Mouse (Mus musculus) neutrophil, adult 5-6 weeks (primary cell): ENCODE measurements around the gene Rab3gap1. TPM values are rescaled to one million over a fixed set of nuclear protein-coding genes. Genes with fewer than 3 reads are reported as not detected.

Source experiments
- ATAC-seq: fragments of 151-379, 151-347 bp; 2 replicates; pipeline ENCODE4 v1.8.0; 2017; ENCODE audit warnings: mild to moderate bottlenecking, moderate TSS enrichment; ENCODE audit not compliant: insufficient number of reproducible peaks, poor library complexity, low FRiP score, severe bottlenecking; ENCODE audit errors: extremely low read depth
- total RNA-seq: library from RNA; stranded (forward); fragments of 200-1000 nt; gene quantifications from 2 replicates; pipeline ENCODE4 v1.2.3, GENCODE M21; 2017

Rab3gap1 gene
- 82.1 and 85.5 TPM in 2 replicates for total RNA-seq

DNA sequence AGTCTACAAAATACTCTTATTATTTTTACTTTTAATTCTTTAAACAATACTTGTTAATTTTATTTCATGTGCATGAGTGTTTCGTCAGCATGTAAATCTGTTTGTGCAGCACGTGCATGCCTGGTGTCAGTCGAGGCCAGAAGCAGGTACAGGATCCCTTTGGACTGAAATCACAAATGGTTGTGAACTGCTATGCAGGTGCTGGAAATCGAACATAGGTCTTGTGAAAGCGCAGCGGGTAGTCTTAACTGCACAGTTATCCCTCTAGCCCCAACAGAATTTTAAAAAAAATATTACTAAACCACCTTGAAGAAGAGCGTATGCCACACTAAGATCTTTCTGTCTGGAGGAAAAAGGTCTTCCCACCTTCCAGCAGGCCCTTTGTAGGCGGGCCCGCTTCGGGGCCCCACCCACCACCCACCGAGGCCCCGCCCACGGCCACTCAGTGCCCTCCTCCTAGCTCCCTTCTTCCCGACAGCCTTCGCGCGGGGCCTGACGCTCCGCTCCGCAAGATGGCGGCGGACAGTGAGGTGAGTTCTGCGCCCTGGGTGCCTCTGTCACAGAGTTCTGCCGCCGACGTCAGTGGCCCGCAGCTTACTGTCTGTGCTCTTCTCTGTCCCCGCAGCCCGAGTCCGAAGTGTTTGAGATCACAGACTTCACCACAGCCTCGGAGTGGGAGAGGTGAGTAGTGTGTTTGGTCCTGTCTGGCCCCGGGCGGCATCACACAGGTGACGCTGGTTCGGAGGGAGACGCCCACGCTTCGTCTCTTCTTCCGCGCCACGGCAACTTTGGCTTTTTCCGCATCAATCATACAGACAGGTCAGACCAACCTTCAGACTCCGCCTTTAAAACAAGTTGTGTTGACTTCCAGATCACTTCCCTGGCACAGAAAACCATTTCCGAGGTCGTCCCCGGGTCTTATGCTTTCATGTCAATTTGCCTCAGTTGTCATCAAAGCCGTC lies at the start of gene Rab3gap1:
Rab3gap1 (plus strand) TSS at position 474 of the 962 bp plus-strand sequence.
- peak; percentile 97 for ATAC-seq

- peak; percentile 57; the same call in 1 of the 2 replicates for ATAC-seq
These were observed 41.2 kb upstream of the Rab3gap1 start for GRCm38 (mm10) chr1:127827325-127827724.

DNA sequence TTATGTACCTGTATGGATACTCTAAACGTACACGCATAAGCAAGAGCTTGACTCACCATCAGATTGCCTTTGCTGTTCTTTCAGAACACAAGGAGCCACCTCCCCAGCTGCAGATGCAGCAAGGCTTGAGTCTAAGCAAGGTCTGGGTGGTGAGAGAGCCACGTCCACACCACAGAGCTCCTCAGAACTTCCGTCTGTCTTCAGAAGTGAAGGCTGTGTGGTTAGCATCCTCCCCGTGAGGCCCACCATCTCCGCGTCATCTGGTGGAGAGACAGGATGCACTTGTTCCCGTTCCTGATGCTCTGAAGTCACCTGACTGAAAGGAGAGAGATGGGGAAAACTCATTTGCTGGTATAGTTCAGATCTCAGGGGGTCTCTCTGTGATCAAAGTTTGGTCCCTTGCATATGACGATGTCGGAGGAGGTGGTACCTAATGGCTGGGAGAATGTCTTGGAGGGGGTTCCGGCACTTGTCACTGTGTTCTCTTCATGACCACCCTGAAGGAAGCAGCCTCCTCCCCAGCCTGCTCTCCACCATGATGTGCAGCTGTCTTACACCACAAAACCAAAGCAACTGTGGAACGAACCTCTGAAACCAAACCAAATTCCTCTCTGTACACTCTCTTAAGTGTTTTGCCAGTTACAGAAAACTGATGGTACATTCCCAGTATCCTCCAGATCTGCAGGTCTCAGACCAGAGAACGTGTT lies 38.2 kb upstream of the Rab3gap1 start:
- ATAC-seq: peak; percentile 41; the same call in 1 of the 2 replicates

DNA sequence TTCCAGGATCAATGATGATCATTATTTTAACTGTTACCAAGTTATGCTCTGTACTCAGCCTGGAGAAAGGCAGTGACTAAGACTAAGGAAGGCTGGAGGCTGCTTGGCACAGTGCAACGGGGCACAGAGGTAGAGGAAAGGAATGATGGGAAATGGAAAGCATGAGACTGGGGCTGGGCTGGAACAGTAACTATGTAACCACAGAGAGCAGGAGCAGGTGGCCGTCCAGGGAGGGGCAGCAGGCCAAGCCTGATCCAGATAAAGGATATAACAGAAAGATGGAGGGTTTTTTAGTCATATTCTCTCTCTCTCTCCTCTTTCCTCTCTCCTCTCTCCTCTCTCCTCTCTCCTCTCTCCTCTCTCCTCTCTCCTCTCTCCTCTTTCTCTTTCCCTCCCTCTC lies 34.9 kb upstream of the Rab3gap1 start:
- ATAC-seq: no peak

DNA sequence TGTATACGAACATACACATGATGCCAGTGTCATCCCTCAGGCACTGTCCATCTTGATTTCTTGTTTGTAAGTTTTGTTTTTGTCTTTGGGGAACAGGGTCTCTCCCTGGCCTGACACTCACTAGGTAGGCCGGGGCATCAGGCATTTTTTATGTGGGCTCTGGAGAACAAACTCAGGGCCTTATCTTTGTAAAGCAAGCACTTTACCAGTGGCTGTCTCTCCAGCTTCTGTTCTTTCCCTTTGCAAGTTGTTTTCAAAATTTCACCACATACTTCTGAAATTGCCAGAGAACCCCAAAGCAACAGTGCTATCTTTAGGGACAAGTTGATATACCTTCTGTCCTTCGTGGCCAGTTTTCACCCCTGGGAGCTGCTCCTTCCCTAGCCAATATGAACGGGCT lies 34.4 kb upstream of the Rab3gap1 start:
- no peak for ATAC-seq

GRCm38 (mm10) chr1:127836619-127837018 lies 32.0 kb upstream of the Rab3gap1 start:
- no peak for ATAC-seq

DNA sequence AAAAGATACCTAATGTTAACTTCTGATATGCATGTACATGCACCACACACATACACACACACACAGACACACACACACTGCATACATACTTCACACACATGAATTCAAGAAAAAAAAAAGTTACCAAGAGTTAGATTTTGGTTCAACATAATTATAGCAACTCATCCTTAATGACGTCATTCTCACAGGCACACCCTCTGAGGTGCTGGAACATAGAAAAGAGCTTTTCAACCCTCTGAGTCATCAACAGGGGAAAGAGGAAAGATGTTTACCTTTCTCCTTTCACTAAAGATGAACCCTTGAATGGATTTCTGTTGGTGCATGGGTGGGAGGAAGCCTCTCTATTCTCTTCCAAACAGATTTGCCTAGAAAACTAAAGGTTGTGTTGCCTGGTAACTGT lies 30.0 kb upstream of the Rab3gap1 start:
- no peak for ATAC-seq

DNA sequence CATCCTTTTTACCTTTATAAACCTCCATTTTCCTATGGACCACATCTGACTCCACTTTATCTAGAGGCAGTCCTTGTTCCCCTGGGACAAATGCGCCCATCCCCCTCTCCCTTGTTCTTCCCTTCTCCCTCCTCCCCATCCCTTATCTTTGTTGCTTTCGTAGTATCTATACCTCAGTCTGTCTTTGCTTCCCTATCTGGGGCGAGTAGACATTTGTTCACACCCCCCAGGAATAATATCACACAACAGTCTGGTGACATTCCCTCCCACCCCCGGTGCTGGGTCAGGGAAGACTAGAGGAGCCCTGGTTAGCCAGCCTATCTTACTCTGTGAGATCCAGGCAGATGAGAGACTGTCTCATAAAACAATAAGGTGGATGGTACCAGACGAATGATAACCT lies 23.1 kb upstream of the Rab3gap1 start:
- ATAC-seq: no peak

- ATAC-seq: no peak
These were observed 18.4 kb upstream of the Rab3gap1 start for GRCm38 (mm10) chr1:127850075-127850610.

- ATAC-seq: no peak
These were observed 13.9 kb upstream of the Rab3gap1 start, which contains the start of gene Map3k19 for GRCm38 (mm10) chr1:127854486-127855222. Gene Map3k19, minus strand, starts transcription at chr1:127855031.

DNA sequence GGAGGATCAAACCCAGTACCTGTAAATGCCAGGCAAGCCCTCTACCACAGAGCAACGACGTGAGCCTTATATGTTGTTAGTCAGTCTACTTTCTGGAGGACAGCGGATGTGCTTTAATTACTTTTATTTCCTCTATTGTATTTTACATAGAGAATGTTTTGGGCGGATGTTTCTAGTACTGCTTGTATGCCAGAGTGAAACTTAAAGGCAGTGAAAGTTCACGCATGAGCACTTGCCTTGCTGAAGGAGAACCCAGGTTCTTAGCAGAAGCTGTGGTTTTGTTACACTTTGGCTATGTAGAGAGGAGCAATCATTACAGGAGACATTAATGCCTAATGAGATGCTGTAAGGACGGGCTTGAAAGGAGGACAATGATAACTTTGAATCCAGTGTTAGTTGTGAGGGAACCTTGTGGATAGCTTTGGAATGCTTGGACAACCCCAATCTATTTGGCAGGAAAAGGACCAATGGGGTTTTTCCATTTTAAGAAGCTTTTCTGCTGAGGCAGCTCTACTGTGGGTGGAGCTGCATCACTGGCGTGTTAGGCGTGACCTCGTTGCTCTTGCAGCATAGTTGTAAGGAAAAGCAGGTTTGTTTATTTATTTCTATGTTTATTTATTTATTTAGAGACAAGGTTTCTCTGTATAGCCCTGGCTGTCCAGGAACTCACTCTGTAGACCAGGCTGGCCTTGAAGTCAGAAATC lies 9.5 kb upstream of the Rab3gap1 start:
- peak; percentile 89 for ATAC-seq

- no peak for ATAC-seq
These were observed 8.7 kb upstream of the Rab3gap1 start for GRCm38 (mm10) chr1:127859799-127860400.

DNA sequence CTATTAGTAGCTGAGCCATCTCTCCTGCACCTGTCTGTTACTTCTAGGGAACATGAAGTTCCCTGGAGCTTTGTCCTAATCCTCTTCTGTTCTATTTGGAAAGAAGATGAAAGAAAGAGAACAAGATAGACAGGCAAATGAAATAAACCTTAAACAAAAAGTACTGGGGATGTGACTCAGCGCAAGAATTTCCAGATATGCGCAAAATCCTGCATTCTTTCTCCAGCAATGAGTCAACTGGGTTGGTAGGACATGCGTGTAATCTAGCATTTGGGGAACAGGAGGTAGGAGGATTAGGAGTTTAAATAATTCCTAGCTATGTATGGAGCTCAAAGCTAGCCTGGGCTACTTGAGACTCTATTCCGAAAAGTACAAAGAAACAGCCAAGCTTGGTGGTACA lies 8.1 kb upstream of the Rab3gap1 start:
- no peak for ATAC-seq

GRCm38 (mm10) chr1:127861900-127862299 lies 6.7 kb upstream of the Rab3gap1 start:
- ATAC-seq: no peak

DNA sequence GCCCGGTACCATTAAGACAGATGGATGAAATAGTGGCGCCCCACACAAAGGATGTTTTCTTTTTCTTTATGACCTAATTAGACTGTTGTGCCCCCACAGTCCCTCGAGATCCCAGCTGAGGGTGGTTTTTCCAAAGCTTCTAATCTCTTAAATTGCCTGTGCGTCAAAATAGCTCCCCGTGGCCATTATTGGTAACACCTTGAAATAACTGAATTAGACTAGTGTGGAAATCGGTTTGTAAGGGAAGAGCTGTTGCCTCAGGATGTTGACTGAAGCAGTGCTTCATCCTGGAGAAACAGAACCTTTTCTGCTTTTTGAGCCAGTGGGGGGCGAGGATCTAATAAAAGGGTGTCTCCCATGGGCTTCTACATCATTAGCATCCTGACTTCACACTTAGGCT lies 4.8 kb upstream of the Rab3gap1 start:
- no peak for ATAC-seq

GRCm38 (mm10) chr1:127869276-127869675 lies 703 bp downstream of the Rab3gap1 start:
- ATAC-seq: no peak

GRCm38 (mm10) chr1:127899401-127899800 lies 30.8 kb downstream of the Rab3gap1 start:
- no peak for ATAC-seq

GRCm38 (mm10) chr1:127904774-127905385 lies 36.3 kb downstream of the Rab3gap1 start:
- ATAC-seq: no peak
